Mouse (Mus musculus) embryonic facial prominence, embryonic 13.5 days (tissue): ENCODE results near the gene Slc38a3. TPM values are rescaled to one million over a fixed set of nuclear protein-coding genes. Genes with fewer than 3 reads are reported as not detected.

Experiments used
- ATAC-seq: fragments of 200-750 bp; cut with Nextera tagmentation; 2 replicates; pipeline ENCODE4 v1.8.0; 2017; ENCODE audit warnings: low read depth; ENCODE audit not compliant: insufficient number of reproducible peaks, insufficient read depth, low FRiP score, low TSS enrichment
- H3K27ac ChIP-seq: fragments of 300-500 bp; sonication (generic); 2 replicates; pipeline ENCODE4 v1.5.1; 2015; ENCODE audit warnings: moderate library complexity, mild to moderate bottlenecking, inconsistent platforms
- H3K27me3 ChIP-seq: fragments of 300-500 bp; sonication (generic); 2 replicates; pipeline ENCODE4 v1.6.1; 2015; ENCODE audit warnings: mild to moderate bottlenecking, inconsistent platforms
- H3K36me3 ChIP-seq: fragments of 300-500 bp; sonication (generic); 2 replicates; pipeline ENCODE4 v1.6.1; 2015; ENCODE audit warnings: mild to moderate bottlenecking, inconsistent platforms
- H3K4me1 ChIP-seq: fragments of 300-500 bp; sonication (generic); 2 replicates; pipeline ENCODE4 v1.6.1; 2015; ENCODE audit warnings: inconsistent platforms
- H3K4me2 ChIP-seq: fragments of 300-500 bp; sonication (generic); 2 replicates; pipeline ENCODE4 v1.6.1; 2015; ENCODE audit warnings: moderate library complexity, mild to moderate bottlenecking, inconsistent platforms
- H3K4me3 ChIP-seq: fragments of 300-500 bp; sonication (generic); 2 replicates; pipeline ENCODE4 v1.5.1; 2015; ENCODE audit warnings: mild to moderate bottlenecking, inconsistent platforms
- H3K9ac ChIP-seq: fragments of 300-500 bp; sonication (generic); 2 replicates; pipeline ENCODE4 v1.6.1; 2015; ENCODE audit warnings: mild to moderate bottlenecking, inconsistent platforms
- H3K9me3 ChIP-seq: fragments of 300-500 bp; sonication (generic); 2 replicates; pipeline ENCODE4 v1.6.1; 2016; ENCODE audit warnings: inconsistent platforms
- WGBS: fragments of 180-500 bp; shearing (Covaris S2); methylation state at CpG from one replicate; pipeline ENCODE4 v1.1.7; 2015; ENCODE audit warnings: mixed read lengths; 5-methylcytosine and 5-hydroxymethylcytosine counted together
- polyA plus RNA-seq: library from polyadenylated mRNA; unstranded; fragments of >200 nt; fragmentation: Nextera tagmentation; extraction: Ambion mirVana; gene quantifications from 2 replicates; pipeline ENCODE4 v1.2.1, GENCODE M21; 2015

The Slc38a3 gene
- polyA plus RNA-seq, 1 experiment from 2014 or later = 3.4 TPM

DNA sequence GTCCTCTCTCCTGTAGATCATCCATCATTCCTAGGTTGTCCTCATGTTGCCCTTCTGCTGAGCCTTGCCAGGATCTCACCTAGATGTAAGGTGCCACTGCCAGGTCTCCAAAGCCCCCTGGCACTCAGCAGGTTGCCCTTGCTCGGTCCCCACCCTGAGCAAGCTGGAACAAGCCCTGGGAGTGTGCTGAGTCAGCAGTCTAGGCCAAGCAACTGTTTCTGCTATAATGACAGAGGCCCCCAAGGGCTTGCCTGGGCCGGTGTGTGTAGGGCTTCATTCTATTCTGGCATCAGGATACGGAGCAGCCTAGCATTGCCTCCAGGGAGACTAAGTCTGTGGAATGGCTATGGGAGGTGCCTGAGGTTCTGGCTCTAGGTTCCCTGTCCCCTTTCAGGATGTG lies 8.6 kb downstream of the Slc38a3 start:
- Histone ChIP-seq H3K4me3 (no peak overlapping the region), H3K9ac (no peak overlapping the region), H3K36me3 (no peaks in the 10 kb centered on the region), H3K4me1 (peaks cover 16% of the 10 kb centered on the region; the same call in 1 of the 2 replicates), H3K4me2 (no peak overlapping the region), H3K27ac (no peak overlapping the region), H3K27me3 (peaks cover 11% of the 10 kb centered on the region), H3K9me3 (no peaks in the 10 kb centered on the region)
- ATAC-seq = no peak
- 46% methylated on average over 3 of the region's 3 CpGs for whole genome bisulfite sequencing

DNA sequence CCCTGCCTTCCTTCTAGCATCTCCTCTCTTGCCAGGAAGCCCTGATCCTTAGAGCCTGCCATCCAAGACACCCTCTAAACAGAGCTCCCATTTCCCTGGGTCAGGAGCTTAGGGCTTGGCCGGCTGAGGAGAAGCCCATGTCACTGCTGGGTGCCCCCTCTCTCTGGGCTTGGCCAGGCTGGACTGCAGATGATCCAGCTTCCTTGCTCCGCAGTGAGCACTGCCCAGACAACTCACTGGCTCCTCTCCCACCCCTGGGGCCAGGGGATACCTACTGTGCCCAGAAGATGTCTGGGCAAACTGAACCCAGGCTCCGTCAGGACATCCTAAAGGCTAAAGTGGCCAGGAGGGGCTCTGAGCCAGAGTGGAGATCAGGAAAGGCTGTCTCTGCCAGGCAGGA lies 9.4 kb downstream of the Slc38a3 start:
- Histone ChIP-seq H3K4me3 (no peak overlapping the region), H3K36me3 (no peaks in the 10 kb centered on the region), H3K9ac (no peak overlapping the region), H3K9me3 (no peaks in the 10 kb centered on the region), H3K4me1 (peaks cover 14% of the 10 kb centered on the region; the same call in 1 of the 2 replicates), H3K27me3 (peaks cover 2% of the 10 kb centered on the region; the same call in 1 of the 2 replicates), H3K27ac (0 out of 2 replicates have a peak overlapping the region, but pooled peaks have one; percentile 11), H3K4me2 (no peak overlapping the region)
- WGBS = 77% methylated on average over 3 of the region's 3 CpGs
- ATAC-seq = no peak

DNA sequence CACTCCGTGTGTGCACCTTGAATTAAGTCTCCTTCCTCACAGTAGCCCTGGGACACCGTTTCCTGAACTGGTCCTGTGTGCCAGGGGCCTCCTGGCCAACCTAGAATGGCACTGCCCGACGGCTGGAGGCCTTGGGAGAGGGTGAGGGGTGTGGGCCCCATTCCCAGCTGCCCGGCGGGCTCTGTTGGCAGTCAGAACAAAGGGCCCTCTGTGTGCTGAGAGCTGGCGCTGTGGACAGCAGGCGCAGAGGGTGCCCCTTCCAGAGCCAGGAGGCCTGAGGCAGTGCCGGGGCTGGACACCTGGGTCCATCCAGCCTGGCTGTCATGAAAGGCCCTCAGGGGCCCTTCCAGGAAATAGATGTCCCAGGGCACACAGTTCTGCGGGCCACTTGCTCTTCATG lies 9.8 kb downstream of the Slc38a3 start:
- Histone ChIP-seq H3K36me3 (no peaks in the 10 kb centered on the region), H3K27ac (peak overlapping the region; percentile 11; the same call in 1 of the 2 replicates)
- ATAC-seq = no peak

DNA sequence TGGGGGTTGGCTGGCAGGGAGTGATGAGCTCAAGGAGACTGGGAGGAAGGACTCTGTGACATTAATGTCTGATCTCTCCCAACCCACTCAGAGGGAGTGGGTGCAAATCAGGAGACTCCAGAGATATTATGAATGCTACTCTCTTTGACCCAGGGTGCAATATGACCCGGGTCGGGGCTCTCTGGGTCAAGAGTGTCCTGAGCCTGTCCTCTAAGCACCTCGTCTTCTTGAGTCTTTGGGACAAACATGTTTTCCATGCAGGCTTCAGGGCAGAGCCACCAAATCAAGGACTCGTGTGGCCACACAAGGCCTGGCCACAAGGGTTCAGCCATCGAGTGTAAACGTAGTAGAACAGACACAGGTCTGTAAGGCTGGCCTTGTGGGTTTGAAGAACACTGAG lies 11.2 kb downstream of the Slc38a3 start:
- no peak overlapping the region for H3K27ac ChIP-seq
- no peak overlapping the region for H3K4me3 ChIP-seq
- H3K36me3 ChIP-seq = no peaks in the 10 kb centered on the region
- no peaks in the 10 kb centered on the region for H3K27me3 ChIP-seq
- H3K4me1 ChIP-seq = 0 out of 2 replicates have a peak, but pooled peaks cover 6% of the 10 kb centered on the region
- H3K4me2 ChIP-seq = no peak overlapping the region
- no peaks in the 10 kb centered on the region for H3K9me3 ChIP-seq
- H3K9ac ChIP-seq = no peak overlapping the region
- ATAC-seq = no peak
- 82% methylated on average over 6 of the region's 6 CpGs for WGBS

More for the DNA sequence above, 9.8 kb downstream of the Slc38a3 start:
- Histone ChIP-seq H3K9me3 (no peaks in the 10 kb centered on the region), H3K4me2 (no peak overlapping the region), H3K27me3 (no peaks in the 10 kb centered on the region), H3K4me3 (no peak overlapping the region), H3K9ac (no peak overlapping the region), H3K4me1 (peaks cover 14% of the 10 kb centered on the region; the same call in 1 of the 2 replicates)
- WGBS = 76% methylated on average over 10 of the region's 10 CpGs

DNA sequence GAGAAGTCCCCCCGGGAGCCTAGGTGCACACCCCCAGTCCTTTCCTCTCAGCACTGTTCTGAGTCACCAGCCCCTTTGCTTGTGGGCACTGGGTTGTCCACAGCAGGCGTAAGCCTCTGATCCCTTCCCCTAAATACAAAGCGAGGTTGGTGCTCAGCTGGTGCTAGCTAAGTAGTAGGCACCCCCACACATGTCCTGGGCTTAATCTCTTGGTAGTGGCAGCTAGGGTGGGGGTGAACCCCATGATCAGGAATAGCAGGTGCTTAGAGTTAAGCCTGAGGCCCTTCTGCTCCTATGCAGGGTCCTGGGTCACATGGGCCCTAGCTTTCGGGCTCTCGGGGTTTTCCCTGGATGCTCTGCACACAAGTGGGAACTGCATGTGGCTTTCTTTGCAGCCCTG lies 12.2 kb downstream of the Slc38a3 start:
- H3K27ac ChIP-seq = no peak overlapping the region
- no peak overlapping the region for H3K4me2 ChIP-seq
- no peak overlapping the region for H3K4me3 ChIP-seq
- no peak overlapping the region for H3K9ac ChIP-seq
- H3K9me3 ChIP-seq = no peaks in the 10 kb centered on the region
- H3K27me3 ChIP-seq = no peaks in the 10 kb centered on the region
- 0 out of 2 replicates have a peak, but pooled peaks cover 6% of the 10 kb centered on the region for H3K4me1 ChIP-seq
- ATAC-seq = no peak
- no peaks in the 10 kb centered on the region for H3K36me3 ChIP-seq
- WGBS = 89% methylated on average over 5 of the region's 5 CpGs

DNA sequence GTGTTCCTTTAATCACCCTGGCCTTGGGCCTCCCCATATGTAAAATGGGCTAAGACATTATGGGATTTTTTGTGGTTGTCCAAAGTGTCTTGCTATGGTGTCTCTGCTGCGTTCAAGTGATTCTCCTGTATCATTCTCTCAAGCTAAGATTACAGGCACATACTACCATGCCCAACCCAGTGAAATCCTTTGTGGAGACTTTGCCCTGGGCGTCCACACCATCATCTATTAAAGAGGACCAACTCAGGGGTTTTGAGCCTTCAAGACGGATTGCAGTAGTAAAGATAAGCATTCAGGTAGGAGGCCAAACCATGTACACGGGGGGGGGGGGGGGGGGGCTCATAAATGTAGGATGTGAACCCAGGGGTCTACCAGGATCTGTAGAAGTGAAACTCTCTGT lies 14.7 kb downstream of the Slc38a3 start:
- H3K27ac ChIP-seq = no peak overlapping the region
- H3K4me2 ChIP-seq = no peak overlapping the region
- H3K27me3 ChIP-seq = no peaks in the 10 kb centered on the region
- no peak for ATAC-seq
- H3K9ac ChIP-seq = no peak overlapping the region
- no peak overlapping the region for H3K4me3 ChIP-seq
- 80% methylated on average over 4 of the region's 4 CpGs for WGBS
- H3K4me1 ChIP-seq = peaks cover 18% of the 10 kb centered on the region
- no peaks in the 10 kb centered on the region for H3K9me3 ChIP-seq
- no peaks in the 10 kb centered on the region for H3K36me3 ChIP-seq

DNA sequence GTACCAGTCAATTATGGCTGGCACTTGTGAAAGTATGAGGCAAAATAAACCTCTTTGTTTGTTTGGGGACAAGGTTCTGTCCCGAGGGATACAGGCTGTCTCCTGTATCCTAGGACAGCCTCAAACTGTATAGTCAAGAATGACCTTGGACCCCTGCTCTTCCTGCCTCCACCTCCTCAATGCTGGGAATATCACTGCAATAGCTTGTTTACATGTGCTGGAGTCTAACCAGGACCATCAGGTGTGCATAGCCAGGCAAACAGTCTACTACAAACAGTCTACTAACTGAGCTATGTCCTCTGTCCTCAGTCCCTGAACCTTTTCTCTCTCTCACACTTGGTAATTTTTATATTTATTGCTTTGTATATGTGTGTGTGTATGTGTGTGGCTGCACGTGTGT lies 15.9 kb downstream of the Slc38a3 start:
- ATAC-seq = no peak
- 82% methylated on average over 2 of the region's 2 CpGs for WGBS
- H3K4me3 ChIP-seq = no peak overlapping the region

DNA sequence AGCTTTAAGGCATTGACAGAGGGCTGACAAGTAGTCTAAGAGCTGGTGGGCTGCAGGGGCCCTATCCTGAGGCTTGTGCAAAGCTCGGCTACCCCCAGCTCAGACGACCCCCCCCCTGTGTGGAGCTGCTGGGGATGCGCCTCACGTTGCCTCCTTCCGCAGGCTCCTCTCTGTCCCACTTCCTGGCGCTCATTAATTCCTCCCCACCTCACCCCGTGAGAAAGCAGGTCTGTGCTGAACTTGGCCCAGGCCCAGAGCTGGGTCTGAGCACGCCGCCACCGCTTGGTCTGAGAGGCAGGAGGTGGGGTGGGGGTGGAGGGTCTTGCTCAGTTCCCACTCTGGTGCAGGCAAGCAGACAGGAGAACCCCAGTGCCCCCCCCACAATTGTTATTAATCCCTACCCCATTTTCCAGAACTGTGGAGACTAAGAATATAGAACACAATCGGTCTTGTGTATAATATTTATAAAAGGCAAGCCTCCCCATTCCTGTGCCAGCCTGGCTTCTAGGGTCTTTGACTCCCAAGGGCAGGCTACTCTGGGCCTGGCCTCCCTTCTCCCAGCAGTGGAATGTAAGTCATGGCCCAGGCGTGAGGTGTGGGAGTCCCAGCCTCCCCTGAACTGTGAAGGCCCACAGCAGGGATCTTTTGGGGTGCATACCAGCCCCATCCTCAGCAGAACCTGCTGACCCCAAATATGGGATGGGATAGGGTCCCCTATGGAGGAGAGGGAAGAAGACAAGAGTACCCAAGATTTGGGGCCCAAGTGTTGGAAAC lies 18.4 kb downstream of the Slc38a3 start:
- 36% methylated on average over 12 of the region's 12 CpGs for WGBS
- peak overlapping the region; percentile 34; the same call in 1 of the 2 replicates for H3K27ac ChIP-seq
- H3K9ac ChIP-seq = peak overlapping the region; percentile 12; the same call in 1 of the 2 replicates

More for the DNA sequence above, 15.9 kb downstream of the Slc38a3 start:
- no peak overlapping the region for H3K4me2 ChIP-seq
- no peak overlapping the region for H3K27ac ChIP-seq
- no peaks in the 10 kb centered on the region for H3K36me3 ChIP-seq
- H3K9me3 ChIP-seq = no peaks in the 10 kb centered on the region
- no peak overlapping the region for H3K9ac ChIP-seq
- peaks cover 18% of the 10 kb centered on the region for H3K4me1 ChIP-seq
- no peaks in the 10 kb centered on the region for H3K27me3 ChIP-seq

DNA sequence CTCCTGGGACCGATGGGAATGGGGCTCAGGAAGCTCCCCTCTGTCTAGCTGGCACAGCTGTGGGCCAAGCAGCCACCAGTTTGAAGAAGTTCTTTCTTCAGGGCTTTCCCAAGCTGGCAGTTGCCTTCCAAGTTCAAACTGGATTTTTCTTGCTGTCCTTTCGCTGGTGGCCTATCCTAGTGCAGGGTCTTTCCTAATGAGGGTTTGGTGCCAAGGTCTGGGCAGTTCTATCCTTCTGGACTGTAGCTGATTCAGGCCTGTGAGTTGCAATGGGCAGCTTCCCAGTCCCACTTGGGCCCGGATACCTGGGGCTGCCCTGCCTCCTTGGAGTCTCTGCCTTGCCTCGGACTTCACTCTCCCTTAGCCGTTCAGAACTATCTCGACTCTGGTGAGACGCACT lies 19.1 kb downstream of the Slc38a3 start:
- 67% methylated on average over 7 of the region's 7 CpGs for WGBS
- no peak for ATAC-seq
- no peak overlapping the region for H3K4me2 ChIP-seq
- H3K4me3 ChIP-seq = no peak overlapping the region
- H3K27ac ChIP-seq = no peak overlapping the region
- H3K9me3 ChIP-seq = no peaks in the 10 kb centered on the region
- peaks cover 20% of the 10 kb centered on the region for H3K4me1 ChIP-seq
- 0 out of 2 replicates have a peak overlapping the region, but pooled peaks have one; percentile 41 for H3K9ac ChIP-seq
- H3K27me3 ChIP-seq = no peaks in the 10 kb centered on the region
- no peaks in the 10 kb centered on the region for H3K36me3 ChIP-seq

More for the DNA sequence above, 18.4 kb downstream of the Slc38a3 start:
- Histone ChIP-seq H3K27me3 (no peaks in the 10 kb centered on the region), H3K9me3 (no peaks in the 10 kb centered on the region), H3K4me1 (peaks cover 18% of the 10 kb centered on the region), H3K36me3 (no peaks in the 10 kb centered on the region), H3K4me2 (no peak overlapping the region), H3K4me3 (no peak overlapping the region)
- peak; percentile 64; the same call in 1 of the 2 replicates for ATAC-seq

DNA sequence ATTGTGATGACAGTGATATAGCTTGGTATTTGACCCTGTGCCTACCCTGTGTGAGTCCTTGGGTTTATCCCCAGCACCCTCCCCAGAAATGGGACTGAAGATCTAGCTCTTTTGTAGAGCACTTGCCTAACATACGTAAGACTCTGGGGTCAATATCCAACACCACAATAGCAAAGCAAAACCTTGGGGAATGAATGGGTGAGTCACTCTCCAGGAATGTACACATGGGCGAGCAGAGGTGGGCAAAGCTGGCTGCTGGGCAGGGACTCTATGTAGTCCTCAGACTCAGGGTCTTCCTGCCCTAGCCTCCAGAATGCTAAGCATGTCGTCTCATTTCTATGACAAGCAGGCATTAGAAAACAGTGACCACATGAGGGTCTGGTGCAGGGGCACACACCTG lies 20.6 kb downstream of the Slc38a3 start:
- Histone ChIP-seq H3K27me3 (no peaks in the 10 kb centered on the region), H3K36me3 (no peaks in the 10 kb centered on the region), H3K27ac (no peak overlapping the region), H3K4me2 (no peak overlapping the region), H3K4me3 (no peak overlapping the region), H3K9me3 (no peaks in the 10 kb centered on the region), H3K9ac (no peak overlapping the region), H3K4me1 (peaks cover 33% of the 10 kb centered on the region)
- 63% methylated on average over 3 of the region's 3 CpGs for WGBS
- ATAC-seq = no peak

DNA sequence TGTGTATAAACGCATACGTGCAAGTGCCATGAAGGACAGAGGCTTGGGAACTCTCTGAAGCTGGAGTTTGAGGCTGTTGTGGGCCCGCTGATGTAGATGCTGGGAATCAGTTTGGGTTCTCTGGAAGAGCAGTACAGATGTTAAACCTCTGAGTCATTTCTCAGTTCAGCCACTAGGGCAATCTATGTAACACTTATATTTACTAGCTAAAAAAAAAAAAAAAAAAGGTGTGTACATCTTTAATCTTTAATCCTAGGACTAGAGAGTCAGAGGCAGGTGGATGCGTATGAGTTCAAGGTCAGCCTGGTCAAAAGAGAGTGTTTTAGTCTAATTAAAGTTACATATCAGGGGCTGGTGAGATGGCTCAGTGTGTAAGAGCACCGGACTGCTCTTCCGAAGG lies 22.4 kb downstream of the Slc38a3 start:
- Histone ChIP-seq H3K27me3 (no peaks in the 10 kb centered on the region), H3K27ac (no peak overlapping the region), H3K4me3 (no peak overlapping the region), H3K9me3 (no peaks in the 10 kb centered on the region), H3K4me2 (no peak overlapping the region), H3K4me1 (peaks cover 33% of the 10 kb centered on the region), H3K36me3 (no peaks in the 10 kb centered on the region), H3K9ac (no peak overlapping the region)
- 81% methylated on average over 6 of the region's 6 CpGs for WGBS
- no peak for ATAC-seq

DNA sequence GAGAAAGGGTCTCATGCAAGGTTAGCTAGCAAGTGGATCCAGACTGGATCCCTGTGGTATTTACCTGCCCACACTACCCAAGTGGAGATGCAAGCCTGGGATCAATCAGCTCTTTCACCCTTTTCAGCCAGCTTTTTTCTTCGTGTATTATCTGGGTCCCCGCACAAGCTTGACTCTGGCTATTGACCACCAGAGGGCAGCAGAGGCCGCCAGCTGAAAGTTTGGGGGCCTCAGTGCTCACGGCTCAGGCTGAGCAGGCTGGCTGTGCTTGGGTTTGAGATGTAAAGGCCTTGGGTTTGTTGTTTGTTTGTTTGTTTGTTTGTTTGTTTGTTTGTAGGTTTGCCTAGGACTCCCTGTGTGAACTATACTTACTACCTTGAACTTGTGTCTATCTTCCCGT lies 23.8 kb downstream of the Slc38a3 start:
- Histone ChIP-seq H3K36me3 (no peaks in the 10 kb centered on the region), H3K4me3 (no peak overlapping the region), H3K4me1 (peaks cover 21% of the 10 kb centered on the region), H3K9ac (no peak overlapping the region), H3K9me3 (no peaks in the 10 kb centered on the region), H3K27ac (no peak overlapping the region), H3K4me2 (peak overlapping the region; percentile 69; the same call in 1 of the 2 replicates), H3K27me3 (no peaks in the 10 kb centered on the region)
- ATAC-seq = peak; percentile 71; the same call in 1 of the 2 replicates
- 14% methylated on average over 5 of the region's 5 CpGs for WGBS
